Mouse (Mus musculus) left cerebral cortex, postnatal 14 days (tissue): ENCODE measurements at regions not wholly inside any gene's neighbourhood (a gene's known extent, or its start where the extent isn't known, plus 50 kb on each side); places are given as distances from the start of the nearest gene placed in this dataset.

Source experiments
- DNase-seq, 2 experiments: peaks; one replicate each; pipeline ENCODE4 v3.0.0; 2021 to 2022; ENCODE audit warnings: low spot score in 2 of 2, mixed read lengths in 1 of 2
- intact Hi-C: fragments of 180-260 bp; cut with DNase I; formaldehyde crosslinking; loops from one replicate; pipeline ENCODE4 v1.15.1; 2025

- intact Hi-C loops, result no loop called here
- DNase-seq, result no peak
These were observed 295.1 kb downstream of the Qdpr start for GRCm38 (mm10) chr5:45154936-45155335.

GRCm38 (mm10) chr5:45144186-45144585, 305.9 kb downstream of the Qdpr start:
- intact Hi-C loops, result no loop called here
- DNase-seq, result peak in 1 of 2 experiments; percentile 52

GRCm38 (mm10) chr5:45137198-45137973, 312.6 kb downstream of the Qdpr start:
- intact Hi-C loops, result no loop called here

GRCm38 (mm10) chr5:45136696-45137095, 313.3 kb downstream of the Qdpr start:
- intact Hi-C loops, result no loop called here
- DNase-seq, result no peak

More at GRCm38 (mm10) chr5:45137198-45137973, 312.6 kb downstream of the Qdpr start:
- no peak for DNase-seq

GRCm38 (mm10) chr5:45127971-45128370, 322.1 kb downstream of the Qdpr start:
- intact Hi-C loops, result no loop called here
- peak; percentile 46 to 53 for DNase-seq

- intact Hi-C loops, result no loop called here
- DNase-seq, result no peak
These were observed 322.3 kb upstream of the Ldb2 start for GRCm38 (mm10) chr5:45121751-45122280.

GRCm38 (mm10) chr5:45119757-45120156, 320.3 kb upstream of the Ldb2 start:
- intact Hi-C loops, result no loop called here
- no peak for DNase-seq

GRCm38 (mm10) chr5:45111246-45111645, 311.8 kb upstream of the Ldb2 start:
- no peak for DNase-seq
- intact Hi-C loops, result no loop called here

- intact Hi-C loops, result no loop called here
- DNase-seq, result no peak
These were observed 311.3 kb upstream of the Ldb2 start for GRCm38 (mm10) chr5:45110797-45111196.

GRCm38 (mm10) chr5:45105236-45105816, 305.8 kb upstream of the Ldb2 start:
- intact Hi-C loops, result no loop called here
- peak in 1 of 2 experiments; percentile 28 for DNase-seq

- intact Hi-C loops, result no loop called here
- no peak for DNase-seq
These were observed 304.4 kb upstream of the Ldb2 start for GRCm38 (mm10) chr5:45103763-45104428.

- intact Hi-C loops, result no loop called here
- no peak for DNase-seq
These were observed 303.2 kb upstream of the Ldb2 start for GRCm38 (mm10) chr5:45102661-45103060.

GRCm38 (mm10) chr5:45101777-45102176, 302.3 kb upstream of the Ldb2 start:
- intact Hi-C loops, result no loop called here
- no peak for DNase-seq

GRCm38 (mm10) chr5:45099082-45099481, 299.6 kb upstream of the Ldb2 start:
- intact Hi-C loops, result no loop called here
- DNase-seq, result no peak

GRCm38 (mm10) chr5:45097941-45098340, 298.5 kb upstream of the Ldb2 start:
- intact Hi-C loops, result no loop called here
- DNase-seq, result no peak

GRCm38 (mm10) chr5:45084741-45085140, 285.3 kb upstream of the Ldb2 start:
- DNase-seq, result no peak
- intact Hi-C loops, result no loop called here

GRCm38 (mm10) chr5:45082601-45083000, 283.1 kb upstream of the Ldb2 start:
- DNase-seq, result no peak
- intact Hi-C loops, result no loop called here

GRCm38 (mm10) chr5:45076347-45076890, 276.9 kb upstream of the Ldb2 start:
- DNase-seq, result no peak
- intact Hi-C loops, result no loop called here

- intact Hi-C loops, result no loop called here
- no peak for DNase-seq
These were observed 275.7 kb upstream of the Ldb2 start for GRCm38 (mm10) chr5:45075195-45075594.

GRCm38 (mm10) chr5:45072529-45072928, 273.0 kb upstream of the Ldb2 start:
- no peak for DNase-seq
- intact Hi-C loops, result no loop called here
